Mouse (Mus musculus) hindbrain, embryonic 14.5 days (tissue): ENCODE measurements around the gene Dhodh. TPM values are rescaled to one million over a fixed set of nuclear protein-coding genes. Genes with fewer than 3 reads are reported as not detected.

Experiments
- ATAC-seq: fragments of 200-750 bp; cut with Nextera tagmentation; 2 replicates; pipeline ENCODE4 v1.8.0; 2017; ENCODE audit warnings: moderate number of reproducible peaks, mild to moderate bottlenecking, moderate TSS enrichment, moderate library complexity; ENCODE audit not compliant: low FRiP score
- DNase-seq: peaks from one replicate; pipeline ENCODE4 v3.0.0-alpha.2; 2015; ENCODE audit warnings: low spot score
- H3K27ac ChIP-seq: fragments of 300-500 bp; sonication (generic); 2 replicates; pipeline ENCODE4 v1.5.1; 2014; ENCODE audit warnings: mild to moderate bottlenecking, moderate library complexity
- H3K27me3 ChIP-seq: fragments of 300-500 bp; sonication (generic); 2 replicates; pipeline ENCODE4 v1.6.1; 2014; ENCODE audit warnings: mild to moderate bottlenecking, low read length, mixed read lengths; ENCODE audit not compliant: control insufficient read depth, insufficient read depth
- H3K36me3 ChIP-seq: fragments of 300-500 bp; sonication (generic); replicated peaks from 2 replicates; pipeline ENCODE4 v1.6.1; 2014; ENCODE audit not compliant: control insufficient read depth, insufficient read depth
- H3K4me1 ChIP-seq: fragments of 300-500 bp; sonication (generic); replicated peaks from 2 replicates; pipeline ENCODE4 v1.6.1; 2014; ENCODE audit warnings: antibody characterized with exemption, low read length, mixed read lengths; ENCODE audit not compliant: control insufficient read depth, insufficient read depth
- H3K4me2 ChIP-seq: fragments of 300-500 bp; sonication (generic); replicated peaks from 2 replicates; pipeline ENCODE4 v1.6.1; 2014; ENCODE audit warnings: mild to moderate bottlenecking, moderate library complexity
- H3K4me3 ChIP-seq: fragments of 300-500 bp; sonication (generic); replicated peaks from 2 replicates; pipeline ENCODE4 v1.5.1; 2014; ENCODE audit warnings: mild to moderate bottlenecking, low read length
- H3K9ac ChIP-seq: fragments of 300-500 bp; sonication (generic); 2 replicates; pipeline ENCODE4 v1.6.1; 2014
- H3K9me3 ChIP-seq: fragments of 300-500 bp; sonication (generic); 2 replicates; pipeline ENCODE4 v1.6.1; 2016; ENCODE audit warnings: low read length; ENCODE audit not compliant: control insufficient read depth
- WGBS: fragments of 180-500 bp; shearing (Covaris S2); extraction: QIAGEN DNeasy Blood & Tissue Kit; methylation state at CpG from one replicate; pipeline ENCODE4 v1.1.7; 2014; 5-methylcytosine and 5-hydroxymethylcytosine counted together
- polyA plus RNA-seq: library from polyadenylated mRNA; unstranded; fragments of >200 nt; fragmentation: Nextera tagmentation; extraction: Ambion mirVana; gene quantifications from 2 replicates; pipeline ENCODE4 v1.2.1, GENCODE M21; 2014

Dhodh gene
- polyA plus RNA-seq, 1 experiment from 2014 or later, result 29.5 TPM

DNA sequence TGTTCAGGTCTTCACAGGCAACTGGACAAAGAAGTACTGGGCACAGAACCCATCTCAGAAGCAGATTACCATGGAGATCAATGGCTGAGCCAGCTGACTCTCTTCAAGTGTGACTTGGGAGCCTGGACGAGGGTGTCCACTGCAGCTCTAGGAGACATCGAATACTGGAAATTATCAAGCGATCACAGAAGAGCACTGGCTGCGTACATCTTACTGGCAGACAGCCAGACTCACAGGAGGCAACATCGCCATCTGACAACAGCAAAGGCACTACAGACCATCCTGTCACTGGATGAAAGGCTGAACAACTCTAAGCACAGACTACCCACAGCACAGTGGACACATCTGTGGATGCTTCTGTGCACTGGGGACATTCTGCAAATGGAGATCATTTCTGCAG is 16.3 kb downstream of the Dhodh start:
- no peak for ATAC-seq
- Histone ChIP-seq H3K27me3 (no peaks in the 10 kb centered on the region), H3K27ac (no peak overlapping the region)

GRCm38 (mm10) chr8:109591367-109591766 is 17.1 kb downstream of the Dhodh start:
- ATAC-seq (no peak), DNase-seq (no peak)
- Histone ChIP-seq H3K9me3 (no peaks in the 10 kb centered on the region), H3K4me1 (no peaks in the 10 kb centered on the region), H3K9ac (no peak overlapping the region), H3K4me3 (no peak overlapping the region), H3K27me3 (no peaks in the 10 kb centered on the region), H3K4me2 (no peak overlapping the region), H3K36me3 (peaks cover 20% of the 10 kb centered on the region), H3K27ac (no peak overlapping the region)
- WGBS, result 83% methylated on average over 3 of the region's 3 CpGs

More for the DNA sequence above, 16.3 kb downstream of the Dhodh start:
- 80% methylated on average over 5 of the region's 5 CpGs for WGBS
- no peak overlapping the region for H3K4me3 ChIP-seq
- H3K9ac ChIP-seq, result no peak overlapping the region
- no peak for DNase-seq
- H3K9me3 ChIP-seq, result no peaks in the 10 kb centered on the region
- no peak overlapping the region for H3K4me2 ChIP-seq
- peaks cover 20% of the 10 kb centered on the region for H3K36me3 ChIP-seq
- no peaks in the 10 kb centered on the region for H3K4me1 ChIP-seq

GRCm38 (mm10) chr8:109590901-109591300 is 17.6 kb downstream of the Dhodh start:
- H3K27me3 ChIP-seq, result no peaks in the 10 kb centered on the region
- H3K36me3 ChIP-seq, result peaks cover 20% of the 10 kb centered on the region
- H3K27ac ChIP-seq, result no peak overlapping the region
- H3K9me3 ChIP-seq, result no peaks in the 10 kb centered on the region
- H3K4me1 ChIP-seq, result no peaks in the 10 kb centered on the region
- H3K4me3 ChIP-seq, result no peak overlapping the region
- ATAC-seq (no peak), DNase-seq (no peak)
- 93% methylated on average over 9 of the region's 9 CpGs for WGBS
- H3K9ac ChIP-seq, result no peak overlapping the region
- no peak overlapping the region for H3K4me2 ChIP-seq

- WGBS, result 68% methylated on average over 7 of the region's 7 CpGs
- no peaks in the 10 kb centered on the region for H3K4me1 ChIP-seq
- no peak for DNase-seq
- no peak overlapping the region for H3K27ac ChIP-seq
- no peaks in the 10 kb centered on the region for H3K27me3 ChIP-seq
- ATAC-seq, result no peak
- H3K9ac ChIP-seq, result no peak overlapping the region
- no peak overlapping the region for H3K4me3 ChIP-seq
- no peak overlapping the region for H3K4me2 ChIP-seq
- H3K9me3 ChIP-seq, result no peaks in the 10 kb centered on the region
- no peaks in the 10 kb centered on the region for H3K36me3 ChIP-seq
Measured at GRCm38 (mm10) chr8:109586972-109587504, 21.4 kb downstream of the Dhodh start.

DNA sequence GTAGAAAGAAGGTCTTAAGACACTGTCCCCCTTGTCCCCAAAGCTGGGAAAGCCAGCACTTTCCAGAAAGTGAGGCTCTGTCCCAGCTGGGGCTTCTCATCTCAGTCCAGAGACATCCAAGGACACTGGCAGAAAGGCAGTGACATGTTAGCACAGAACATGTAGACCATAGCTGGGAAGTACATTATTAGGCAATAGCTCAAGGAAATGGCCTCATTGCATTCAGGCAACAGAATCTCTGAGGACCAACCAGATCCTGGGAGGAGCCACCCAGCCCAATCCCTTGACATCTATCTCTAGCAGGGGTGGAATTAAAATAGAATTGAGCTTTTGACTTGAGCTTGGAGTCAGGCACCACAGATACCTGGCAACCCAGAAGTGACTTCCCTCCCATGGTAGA is 22.8 kb downstream of the Dhodh start:
- ATAC-seq (no peak), DNase-seq (no peak)
- H3K9ac ChIP-seq, result no peak overlapping the region

DNA sequence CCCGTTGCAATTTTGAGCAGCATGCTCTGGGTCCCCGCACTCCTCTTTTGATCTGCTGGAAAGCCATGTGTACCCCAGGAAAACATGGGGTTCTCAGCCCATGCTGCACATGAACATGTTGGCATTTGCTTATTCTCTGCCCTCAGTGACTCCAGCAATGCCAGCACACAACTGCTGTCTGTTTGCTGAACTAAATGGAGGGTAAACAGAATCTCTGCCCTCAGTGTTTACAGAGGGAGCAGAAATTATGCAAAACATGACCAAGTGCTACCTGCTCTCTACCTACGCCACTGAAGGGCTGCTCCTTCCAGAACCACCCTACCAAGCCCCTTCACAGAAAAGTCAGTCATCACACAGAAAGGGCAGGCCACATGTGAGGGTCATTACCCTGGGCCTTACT is 23.6 kb downstream of the Dhodh start:
- no peaks in the 10 kb centered on the region for H3K27me3 ChIP-seq
- H3K36me3 ChIP-seq, result no peaks in the 10 kb centered on the region
- ATAC-seq (no peak), DNase-seq (no peak)
- no peaks in the 10 kb centered on the region for H3K4me1 ChIP-seq
- no peak overlapping the region for H3K4me3 ChIP-seq
- no peak overlapping the region for H3K9ac ChIP-seq
- H3K27ac ChIP-seq, result no peak overlapping the region
- WGBS, result 91% methylated on average over 3 of the region's 3 CpGs
- H3K9me3 ChIP-seq, result no peaks in the 10 kb centered on the region
- no peak overlapping the region for H3K4me2 ChIP-seq

More for the DNA sequence above, 22.8 kb downstream of the Dhodh start:
- Histone ChIP-seq H3K4me1 (no peaks in the 10 kb centered on the region), H3K9me3 (no peaks in the 10 kb centered on the region), H3K4me3 (no peak overlapping the region), H3K27me3 (no peaks in the 10 kb centered on the region), H3K4me2 (no peak overlapping the region), H3K27ac (no peak overlapping the region), H3K36me3 (no peaks in the 10 kb centered on the region)

DNA sequence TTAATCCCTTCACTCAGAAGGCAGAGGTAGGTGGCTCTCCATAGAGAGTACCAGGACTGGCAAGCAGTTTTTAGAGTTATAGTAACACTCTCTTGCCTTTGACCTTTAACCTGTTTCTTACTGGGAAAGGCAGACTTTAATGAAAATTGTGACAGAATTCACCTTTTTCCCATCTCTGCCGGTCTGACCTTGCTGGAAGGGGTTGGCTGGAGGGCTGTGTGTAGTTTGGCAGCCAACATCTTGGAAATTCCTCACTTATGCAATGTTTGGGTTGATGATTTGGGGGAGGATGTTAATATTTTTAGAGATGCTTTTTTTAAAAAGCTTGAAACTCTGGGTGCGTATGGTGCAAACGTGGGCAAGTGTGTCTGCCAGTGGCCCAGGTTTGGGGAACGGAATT is 24.2 kb downstream of the Dhodh start:
- ATAC-seq, result no peak
- Histone ChIP-seq H3K9me3 (no peaks in the 10 kb centered on the region), H3K4me3 (no peak overlapping the region), H3K4me2 (no peak overlapping the region), H3K36me3 (no peaks in the 10 kb centered on the region), H3K4me1 (no peaks in the 10 kb centered on the region), H3K9ac (no peak overlapping the region), H3K27ac (no peak overlapping the region), H3K27me3 (no peaks in the 10 kb centered on the region)
- no peak for DNase-seq
- WGBS, result 90% methylated on average over 4 of the region's 4 CpGs

DNA sequence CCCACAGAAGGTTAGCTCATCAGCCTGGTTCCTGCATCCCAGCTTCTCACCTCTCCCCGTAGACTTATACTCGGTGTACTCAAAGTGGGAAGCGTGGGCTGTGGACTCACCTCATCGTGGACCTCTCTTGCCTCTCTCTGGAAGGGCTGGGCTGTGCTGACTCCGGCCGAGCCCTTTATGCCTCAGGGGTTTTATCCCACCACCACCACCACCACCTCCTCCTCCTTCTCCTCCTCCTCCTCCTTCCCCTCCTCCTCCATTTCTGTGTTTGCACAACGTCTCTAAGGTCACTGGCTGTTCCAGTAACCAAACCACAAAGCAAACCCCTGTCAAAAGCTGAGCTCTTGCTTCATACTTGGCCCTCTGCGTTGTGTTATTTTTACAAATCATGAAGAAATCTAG is 29.6 kb downstream of the Dhodh start, which contains the start of gene Hp:
Gene Hp, minus strand, starts transcription at position 273 of the 402 bp plus-strand sequence.
- ATAC-seq, result no peak
- Histone ChIP-seq H3K36me3 (no peaks in the 10 kb centered on the region), H3K4me2 (no peak within 1 kb of the TSS), H3K4me1 (no peaks in the 10 kb centered on the region), H3K27me3 (no peaks in the 10 kb centered on the region), H3K4me3 (no peak within 1 kb of the TSS), H3K27ac (no peak within 1 kb of the TSS), H3K9ac (no peak within 1 kb of the TSS), H3K9me3 (no peaks in the 10 kb centered on the region)
- DNase-seq, result no peak
- WGBS, result 75% methylated on average over 8 of the region's 8 CpGs

GRCm38 (mm10) chr8:109576311-109576710 is 32.2 kb downstream of the Dhodh start:
- H3K4me2 ChIP-seq, result no peak overlapping the region
- H3K4me1 ChIP-seq, result no peaks in the 10 kb centered on the region
- no peaks in the 10 kb centered on the region for H3K36me3 ChIP-seq
- H3K9ac ChIP-seq, result no peak overlapping the region
- ATAC-seq (no peak), DNase-seq (no peak)
- H3K27ac ChIP-seq, result no peak overlapping the region
- WGBS, result 77% methylated on average over 4 of the region's 4 CpGs
- H3K4me3 ChIP-seq, result no peak overlapping the region
- no peaks in the 10 kb centered on the region for H3K27me3 ChIP-seq
- no peaks in the 10 kb centered on the region for H3K9me3 ChIP-seq

DNA sequence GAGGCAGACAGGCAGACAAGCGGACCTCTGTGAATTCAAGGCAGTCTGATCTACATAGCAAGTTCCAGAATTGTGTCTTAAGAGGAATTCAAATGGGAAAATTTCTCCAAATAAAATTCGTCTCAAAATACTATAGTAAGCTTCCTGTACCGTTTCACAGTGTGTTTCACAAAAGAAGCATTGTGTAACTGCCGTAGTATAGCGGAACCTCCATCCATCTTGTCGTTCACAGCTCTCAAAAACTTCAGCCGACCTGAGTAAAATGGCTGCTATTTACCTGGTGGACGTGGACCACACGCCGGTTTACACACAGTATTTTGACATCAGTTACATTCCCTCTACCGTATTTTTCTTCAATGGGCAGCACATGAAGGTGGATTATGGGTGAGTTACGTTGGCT is 37.3 kb downstream of the Dhodh start:
- no peak overlapping the region for H3K4me2 ChIP-seq
- DNase-seq, result no peak
- no peak overlapping the region for H3K9ac ChIP-seq
- no peak for ATAC-seq
- no peaks in the 10 kb centered on the region for H3K9me3 ChIP-seq
- H3K36me3 ChIP-seq, result peaks cover 9% of the 10 kb centered on the region; the same call in 1 of the 2 replicates
- WGBS, result 93% methylated on average over 12 of the region's 12 CpGs
- no peak overlapping the region for H3K4me3 ChIP-seq
- H3K27me3 ChIP-seq, result no peaks in the 10 kb centered on the region
- no peak overlapping the region for H3K27ac ChIP-seq
- peaks cover 5% of the 10 kb centered on the region; the same call in 1 of the 2 replicates for H3K4me1 ChIP-seq
